Mouse (Mus musculus) liver, embryonic 14.5 days (tissue): ENCODE measurements around the gene Homer2. TPM values are rescaled to one million over a fixed set of nuclear protein-coding genes. Genes with fewer than 3 reads are reported as not detected.
A peak's percentile ranks its signal among the peaks of the same experiment; 100 is the strongest.

ENCODE experiments used
- ATAC-seq: fragments of 200-750 bp; cut with Nextera tagmentation; 2 replicates; pipeline ENCODE4 v1.8.0; 2017; ENCODE audit warnings: moderate number of reproducible peaks, mild to moderate bottlenecking, moderate library complexity; ENCODE audit not compliant: insufficient read depth
- DNase-seq, 3 experiments: peaks; one replicate each; pipeline ENCODE4 v3.0.0-alpha.2; 2012 to 2013; ENCODE audit warnings: low read depth in 3 of 3, low spot score in 3 of 3
- H3K27ac ChIP-seq: fragments of 300-500 bp; sonication (generic); 2 replicates; pipeline ENCODE4 v1.5.1; 2014; ENCODE audit warnings: moderate library complexity, mild to moderate bottlenecking, control low read depth, inconsistent platforms
- H3K27me3 ChIP-seq: fragments of 300-500 bp; sonication (generic); 2 replicates; pipeline ENCODE4 v1.6.1; 2014; ENCODE audit warnings: mild to moderate bottlenecking, low read length, moderate library complexity; ENCODE audit not compliant: control insufficient read depth, insufficient read depth
- H3K36me3 ChIP-seq: fragments of 300-500 bp; sonication (generic); replicated peaks from 2 replicates; pipeline ENCODE4 v1.6.1; 2014; ENCODE audit warnings: low read depth; ENCODE audit not compliant: control insufficient read depth, insufficient read depth
- H3K4me1 ChIP-seq, 2 experiments: fragments of 200-500 bp in 1 of 2; fragments of 300-500 bp in 1 of 2; sonication (generic) in 1 of 2; replicated peaks; 2 replicates each; pipeline ENCODE4 v1.6.1; 2012 to 2014; ENCODE audit warnings: antibody characterized with exemption in 1 of 2, inconsistent platforms in 1 of 2, low read length in 1 of 2; ENCODE audit not compliant: control insufficient read depth in 2 of 2, insufficient read depth in 2 of 2
- H3K4me2 ChIP-seq: fragments of 300-500 bp; sonication (generic); 2 replicates; pipeline ENCODE4 v1.6.1; 2014; ENCODE audit warnings: low read depth, mild to moderate bottlenecking, control low read depth, moderate library complexity
- H3K4me3 ChIP-seq, 2 experiments: fragments of 200-500 bp in 1 of 2; fragments of 300-500 bp in 1 of 2; sonication (generic) in 1 of 2; 2 replicates each; pipeline ENCODE4 v1.5.1; 2012 to 2014; ENCODE audit warnings: low read depth in 2 of 2, low read length in 2 of 2, mild to moderate bottlenecking in 2 of 2, control low read depth in 1 of 2, inconsistent platforms in 1 of 2, moderate library complexity in 1 of 2; ENCODE audit not compliant: insufficient read depth in 1 of 2
- H3K9ac ChIP-seq: fragments of 300-500 bp; sonication (generic); replicated peaks from 2 replicates; pipeline ENCODE4 v1.6.1; 2014; ENCODE audit warnings: mild to moderate bottlenecking, control low read depth, moderate library complexity
- H3K9me3 ChIP-seq: fragments of 300-500 bp; sonication (generic); 2 replicates; pipeline ENCODE4 v1.6.1; 2016; ENCODE audit warnings: low read length, mixed read lengths; ENCODE audit not compliant: control insufficient read depth
- CTCF ChIP-seq: IDR thresholded peaks from 2 replicates; pipeline ENCODE4 v1.5.1; 2016; ENCODE audit warnings: antibody characterized with exemption, low read depth, control low read depth
- EP300 ChIP-seq: IDR thresholded peaks from 2 replicates; pipeline ENCODE4 v1.6.1; 2016; ENCODE audit warnings: antibody characterized with exemption, low read depth
- WGBS: fragments of 180-500 bp; shearing (Covaris S2); extraction: QIAGEN DNeasy Blood & Tissue Kit; methylation state at CpG from one replicate; pipeline ENCODE4 v1.1.7; 2014; ENCODE audit not compliant: insufficient replicate concordance; 5-methylcytosine and 5-hydroxymethylcytosine counted together
- polyA plus RNA-seq, 2 experiments: library from polyadenylated mRNA; depleted of rRNA in 1 of 2; stranded (reverse) in 1 of 2; unstranded in 1 of 2; fragments of >200 nt; fragmentation: Nextera tagmentation in 1 of 2; extraction: Ambion mirVana in 1 of 2; gene quantifications; 2 replicates each; pipeline versions ENCODE4 v1.2.1 to v1.2.3; 2012 to 2014

Gene Homer2
- polyA plus RNA-seq, 2 experiments: 2.6 to 2.8 TPM

GRCm38 (mm10) chr7:81605489-81605888 lies 101.8 kb downstream of the Homer2 start:
- Histone ChIP-seq H3K4me3 (no peak overlapping the region), H3K27ac (peak overlapping the region; percentile 52)

GRCm38 (mm10) chr7:81604991-81605390 lies 102.3 kb downstream of the Homer2 start:
- 29% methylated on average over 5 of the region's 5 CpGs for WGBS
- ATAC-seq: peak; percentile 53
- Histone ChIP-seq H3K27ac (peak overlapping the region; percentile 46), H3K36me3 (no peaks in the 10 kb centered on the region), H3K9ac (no peak overlapping the region), H3K4me3 (no peak overlapping the region), H3K27me3 (no peaks in the 10 kb centered on the region), H3K9me3 (no peaks in the 10 kb centered on the region), H3K4me1 (peaks cover 19 to 31% of the 10 kb centered on the region in 2 experiments), H3K4me2 (peak overlapping the region; percentile 15; the same call in 1 of the 2 replicates)
- peak in 1 of 3 experiments; percentile 6 for DNase-seq
- TF ChIP-seq CTCF (no peak), EP300 (no peak)

More at GRCm38 (mm10) chr7:81605489-81605888, 101.8 kb downstream of the Homer2 start:
- 11% methylated on average over 4 of the region's 4 CpGs for WGBS
- H3K9me3 ChIP-seq: no peaks in the 10 kb centered on the region
- TF ChIP-seq EP300: peak; percentile 95
- no peak for TF ChIP-seq CTCF
- H3K9ac ChIP-seq: no peak overlapping the region
- DNase-seq (peak; percentile 61 to 63 (median 62)), ATAC-seq (peak; percentile 93)
- H3K4me2 ChIP-seq: peak overlapping the region; percentile 7; the same call in 1 of the 2 replicates
- no peaks in the 10 kb centered on the region for H3K36me3 ChIP-seq
- H3K4me1 ChIP-seq: peaks cover 19 to 31% of the 10 kb centered on the region in 2 experiments
- H3K27me3 ChIP-seq: no peaks in the 10 kb centered on the region

- no peak for DNase-seq
- Histone ChIP-seq H3K4me1 (peaks cover 2 to 8% of the 10 kb centered on the region in 2 experiments), H3K36me3 (peaks cover 25% of the 10 kb centered on the region), H3K27me3 (no peaks in the 10 kb centered on the region), H3K9me3 (no peaks in the 10 kb centered on the region), H3K9ac (no peak overlapping the region), H3K4me2 (no peak overlapping the region), H3K4me3 (no peak overlapping the region), H3K27ac (no peak overlapping the region)
- no peak for TF ChIP-seq CTCF
- no peak for TF ChIP-seq EP300
- WGBS: 71% methylated on average over 8 of the region's 8 CpGs
- ATAC-seq: no peak
Measured at GRCm38 (mm10) chr7:81599379-81600280, 107.7 kb downstream of the Homer2 start.

- Histone ChIP-seq H3K9me3 (no peaks in the 10 kb centered on the region), H3K9ac (no peak overlapping the region), H3K4me1 (no peaks in the 10 kb centered on the region), H3K4me3 (no peak overlapping the region), H3K4me2 (no peak overlapping the region), H3K27ac (no peak overlapping the region), H3K36me3 (peaks cover 41% of the 10 kb centered on the region), H3K27me3 (no peaks in the 10 kb centered on the region)
- DNase-seq: no peak
- no peak for ATAC-seq
- no peak for TF ChIP-seq CTCF
- TF ChIP-seq EP300: no peak
- WGBS: 92% methylated on average over 1 of the region's 1 CpGs
Measured at GRCm38 (mm10) chr7:81597660-81598059, 109.7 kb downstream of the Homer2 start.

GRCm38 (mm10) chr7:81596086-81596485 lies 111.2 kb downstream of the Homer2 start:
- TF ChIP-seq EP300: no peak
- no peak for TF ChIP-seq CTCF
- Histone ChIP-seq H3K4me2 (no peak overlapping the region), H3K36me3 (peaks cover 54% of the 10 kb centered on the region), H3K9me3 (no peaks in the 10 kb centered on the region), H3K4me1 (no peaks in the 10 kb centered on the region), H3K4me3 (no peak overlapping the region), H3K27me3 (no peaks in the 10 kb centered on the region), H3K27ac (no peak overlapping the region), H3K9ac (no peak overlapping the region)
- no peak for DNase-seq
- WGBS: 80% methylated on average over 6 of the region's 6 CpGs
- no peak for ATAC-seq
